Mouse (Mus musculus) MEL (cell line): ENCODE measurements around the gene Hibch.

Source experiments
- CHD1 ChIP-seq: IDR thresholded peaks from 2 replicates; pipeline ENCODE4 v1.6.1; 2012; ENCODE audit warnings: low read depth, mild to moderate bottlenecking, inconsistent platforms, low read length, improper control_type of control experiment
- CTCF ChIP-seq, 3 experiments: IDR thresholded peaks in 2 of 3; conservative IDR thresholded peaks in 1 of 3; 2 replicates each; pipeline ENCODE4 v1.5.1; 2011 to 2012; ENCODE audit warnings: low read length in 3 of 3, low read depth in 2 of 3, mild to moderate bottlenecking in 2 of 3, improper control_type of control experiment in 1 of 3, inconsistent platforms in 1 of 3, mixed read lengths in 1 of 3, moderate library complexity in 1 of 3; ENCODE audit not compliant: control insufficient read depth in 1 of 3, insufficient read depth in 1 of 3, poor library complexity in 1 of 3, severe bottlenecking in 1 of 3
- EP300 ChIP-seq, 2 experiments: IDR thresholded peaks; 2 replicates each; pipeline ENCODE4 v1.6.1; 2011; ENCODE audit warnings: improper control_type of control experiment in 2 of 2, low read length in 2 of 2, low read depth in 1 of 2, mild to moderate bottlenecking in 1 of 2
- GATA1 ChIP-seq: IDR thresholded peaks from 2 replicates; pipeline ENCODE4 v1.6.1; 2011; ENCODE audit warnings: low read depth, low read length, improper control_type of control experiment
- MAFK ChIP-seq: IDR thresholded peaks from 2 replicates; pipeline ENCODE4 v1.6.1; 2011; ENCODE audit warnings: low read depth, mild to moderate bottlenecking, low read length, improper control_type of control experiment, borderline replicate concordance
- MAZ ChIP-seq: IDR thresholded peaks from 2 replicates; pipeline ENCODE4 v1.6.1; 2012; ENCODE audit warnings: low read depth, mild to moderate bottlenecking, inconsistent platforms, low read length, improper control_type of control experiment
- POLR2A ChIP-seq, 2 experiments: IDR thresholded peaks; 2 replicates each; pipeline ENCODE4 v1.6.1; 2011 to 2012; ENCODE audit warnings: low read length in 2 of 2, mild to moderate bottlenecking in 2 of 2, control low read depth in 1 of 2, improper control_type of control experiment in 1 of 2, low read depth in 1 of 2, moderate library complexity in 1 of 2; ENCODE audit not compliant: control insufficient read depth in 1 of 2, insufficient read depth in 1 of 2, poor library complexity in 1 of 2
- POLR2AphosphoS5 ChIP-seq: IDR thresholded peaks from 2 replicates; pipeline ENCODE4 v1.6.1; 2012; ENCODE audit warnings: low read depth, borderline replicate concordance, mild to moderate bottlenecking, inconsistent platforms, low read length, moderate library complexity, mixed read lengths
- RCOR1 ChIP-seq: IDR thresholded peaks from 2 replicates; pipeline ENCODE4 v1.6.1; 2012; ENCODE audit warnings: low read depth, mild to moderate bottlenecking, inconsistent platforms, low read length, improper control_type of control experiment
- SIN3A ChIP-seq: IDR thresholded peaks from 2 replicates; pipeline ENCODE4 v1.6.1; 2012; ENCODE audit warnings: low read length, improper control_type of control experiment, inconsistent platforms
- TCF12 ChIP-seq: IDR thresholded peaks from 2 replicates; pipeline ENCODE4 v1.6.1; 2014; ENCODE audit warnings: low read depth, mild to moderate bottlenecking, inconsistent platforms, low read length, improper control_type of control experiment, moderate library complexity
- USF1 ChIP-seq: IDR thresholded peaks from 2 replicates; pipeline ENCODE4 v1.6.1; 2014; ENCODE audit warnings: low read depth, mild to moderate bottlenecking, inconsistent platforms, low read length, improper control_type of control experiment, moderate library complexity

- TF ChIP-seq CTCF (IDR thresholded peaks at IDR 0.05 in 2 of 3, conservative IDR thresholded peaks at IDR 0.05 in 1 of 3; ENCODE audit: control insufficient read depth in 1 of 3, insufficient read depth in 1 of 3, low read depth in 2 of 3, low read length in 3 of 3, poor library complexity in 1 of 3, severe bottlenecking in 1 of 3) = no peak
- no peak for TF ChIP-seq RCOR1
- TF ChIP-seq CHD1 = no peak
- TF ChIP-seq MAZ = no peak
- no peak for TF ChIP-seq POLR2AphosphoS5
- TF ChIP-seq POLR2A (IDR thresholded peaks at IDR 0.05; ENCODE audit: control insufficient read depth in 1 of 2, insufficient read depth in 1 of 2, low read depth in 1 of 2, low read length in 2 of 2, poor library complexity in 1 of 2) = no peak
- TF ChIP-seq MAFK = no peak
- TF ChIP-seq SIN3A = no peak
- TF ChIP-seq GATA1 = peak; percentile 44; the same call in 1 of the 2 replicates
- TF ChIP-seq EP300 (IDR thresholded peaks at IDR 0.05; ENCODE audit: low read depth in 1 of 2, low read length in 2 of 2) = peak; percentile 72 to 81
- TF ChIP-seq TCF12 = peak; percentile 52; the same call in 1 of the 2 replicates
- TF ChIP-seq USF1 = no peak
Measured at GRCm38 (mm10) chr1:52866007-52866406, 21.3 kb downstream of the Hibch start.
